Mouse (Mus musculus) limb, embryonic 14.5 days (tissue): ENCODE results near the gene Vamp5. TPM values are rescaled to one million over a fixed set of nuclear protein-coding genes. Genes with fewer than 3 reads are reported as not detected.

ENCODE experiments used
- ATAC-seq: fragments of 200-750 bp; cut with Nextera tagmentation; 2 replicates; pipeline ENCODE4 v1.8.0; 2017; ENCODE audit warnings: low read depth, moderate number of reproducible peaks, moderate TSS enrichment; ENCODE audit not compliant: low FRiP score
- DNase-seq: peaks from one replicate; pipeline ENCODE4 v3.0.0-alpha.2; 2015; ENCODE audit warnings: low spot score
- H3K27ac ChIP-seq: fragments of 300-500 bp; sonication (generic); replicated peaks from 2 replicates; pipeline ENCODE4 v1.5.1; 2014; ENCODE audit warnings: low read depth, mild to moderate bottlenecking, low read length, moderate library complexity, mixed read lengths
- H3K27me3 ChIP-seq: fragments of 300-500 bp; sonication (generic); 2 replicates; pipeline ENCODE4 v1.6.1; 2014; ENCODE audit warnings: low read length, mixed read lengths; ENCODE audit not compliant: control insufficient read depth, insufficient read depth
- H3K36me3 ChIP-seq: fragments of 300-500 bp; sonication (generic); 2 replicates; pipeline ENCODE4 v1.6.1; 2014; ENCODE audit warnings: mild to moderate bottlenecking, low read length, moderate library complexity, mixed read lengths; ENCODE audit not compliant: control insufficient read depth, insufficient read depth
- H3K4me1 ChIP-seq: fragments of 300-500 bp; sonication (generic); 2 replicates; pipeline ENCODE4 v1.6.1; 2014; ENCODE audit warnings: antibody characterized with exemption, low read length, mixed read lengths; ENCODE audit not compliant: control insufficient read depth, insufficient read depth
- H3K4me2 ChIP-seq: fragments of 300-500 bp; sonication (generic); replicated peaks from 2 replicates; pipeline ENCODE4 v1.6.1; 2014; ENCODE audit warnings: low read depth, mild to moderate bottlenecking, low read length, moderate library complexity; ENCODE audit not compliant: severe bottlenecking
- H3K4me3 ChIP-seq: fragments of 300-500 bp; sonication (generic); replicated peaks from 2 replicates; pipeline ENCODE4 v1.5.1; 2014; ENCODE audit warnings: low read length
- H3K9ac ChIP-seq: fragments of 300-500 bp; sonication (generic); 2 replicates; pipeline ENCODE4 v1.6.1; 2014; ENCODE audit warnings: mild to moderate bottlenecking, low read depth, low read length, moderate library complexity; ENCODE audit not compliant: severe bottlenecking
- H3K9me3 ChIP-seq: fragments of 300-500 bp; sonication (generic); 2 replicates; pipeline ENCODE4 v1.6.1; 2016; ENCODE audit warnings: low read length; ENCODE audit not compliant: control insufficient read depth
- POLR2A ChIP-seq: fragments of 200-500 bp; IDR thresholded peaks from 2 replicates; pipeline ENCODE4 v1.8.0; 2012; ENCODE audit warnings: inconsistent platforms, mild to moderate bottlenecking, moderate library complexity, borderline replicate concordance; ENCODE audit not compliant: insufficient read depth, insufficient read length; ENCODE audit errors: extremely low read depth
- WGBS: fragments of 180-500 bp; shearing (Covaris S2); extraction: QIAGEN DNeasy Blood & Tissue Kit; methylation state at CpG from one replicate; pipeline ENCODE4 v1.1.7; 2014; 5-methylcytosine and 5-hydroxymethylcytosine counted together
- polyA plus RNA-seq, 2 experiments: library from polyadenylated mRNA; depleted of rRNA in 1 of 2; stranded (reverse) in 1 of 2; unstranded in 1 of 2; fragments of >200 nt; fragmentation: Nextera tagmentation in 1 of 2; extraction: Ambion mirVana in 1 of 2; gene quantifications; 2 replicates each; pipeline versions ENCODE4 v1.2.1 to v1.2.3; 2012 to 2014

The Vamp5 gene
- polyA plus RNA-seq, 2 experiments, result 16.6 to 24.5 TPM

DNA sequence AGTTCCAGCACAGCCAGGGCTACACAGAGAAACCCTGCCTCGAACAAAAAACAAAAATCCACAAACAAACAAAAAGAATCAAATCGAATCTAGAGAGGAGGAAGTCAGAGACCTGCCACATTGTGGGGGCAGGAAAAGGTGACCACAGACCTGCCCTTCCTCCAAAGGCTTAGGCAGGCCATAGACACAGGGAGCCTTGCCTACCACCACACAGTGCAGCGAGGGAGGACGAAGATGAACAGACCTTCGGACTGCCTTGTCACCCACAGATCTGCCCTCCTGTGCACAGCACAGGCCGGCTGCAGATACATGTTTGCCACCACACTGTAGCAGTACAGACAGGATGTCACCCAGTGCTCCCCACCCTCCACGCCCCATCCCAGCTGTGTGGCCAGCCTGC is 30.2 kb upstream of the Vamp5 start:
- no peak for ATAC-seq
- H3K27me3 ChIP-seq, result no peaks in the 10 kb centered on the region
- H3K27ac ChIP-seq, result no peak overlapping the region
- no peak for TF ChIP-seq POLR2A
- DNase-seq, result no peak
- H3K36me3 ChIP-seq, result peaks cover under 1% of the 10 kb centered on the region; the same call in 1 of the 2 replicates
- no peaks in the 10 kb centered on the region for H3K9me3 ChIP-seq
- 86% methylated on average over 7 of the region's 7 CpGs for WGBS
- no peak overlapping the region for H3K4me2 ChIP-seq
- H3K9ac ChIP-seq, result no peak overlapping the region
- H3K4me1 ChIP-seq, result peaks cover 8% of the 10 kb centered on the region
- H3K4me3 ChIP-seq, result no peak overlapping the region

DNA sequence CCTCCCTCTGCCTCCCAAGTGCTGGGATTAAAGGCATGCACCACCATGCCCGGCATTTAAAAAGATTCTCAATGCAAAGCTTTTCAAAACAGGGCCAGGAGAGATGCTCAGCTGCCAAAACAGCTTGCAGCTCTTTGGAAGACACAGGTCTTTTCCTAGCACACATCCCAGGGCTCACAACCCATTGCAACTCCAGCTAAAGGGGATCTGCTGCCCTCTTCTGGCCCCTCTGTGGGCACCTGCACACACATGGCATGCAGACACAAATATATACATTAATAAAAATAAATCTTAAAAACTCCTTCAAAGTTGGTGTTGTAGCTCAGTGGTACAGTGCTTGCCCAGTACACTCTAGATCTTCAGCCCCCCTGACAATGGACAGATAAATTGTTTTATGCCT is 29.7 kb upstream of the Vamp5 start:
- no peak for TF ChIP-seq POLR2A
- no peak for DNase-seq
- no peak overlapping the region for H3K4me2 ChIP-seq
- no peak overlapping the region for H3K27ac ChIP-seq
- no peak overlapping the region for H3K4me3 ChIP-seq
- no peaks in the 10 kb centered on the region for H3K36me3 ChIP-seq
- 18% methylated on average over 1 of the region's 1 CpGs for WGBS
- H3K9me3 ChIP-seq, result no peaks in the 10 kb centered on the region
- H3K4me1 ChIP-seq, result peaks cover 3% of the 10 kb centered on the region
- no peak for ATAC-seq
- H3K9ac ChIP-seq, result no peak overlapping the region
- no peaks in the 10 kb centered on the region for H3K27me3 ChIP-seq

DNA sequence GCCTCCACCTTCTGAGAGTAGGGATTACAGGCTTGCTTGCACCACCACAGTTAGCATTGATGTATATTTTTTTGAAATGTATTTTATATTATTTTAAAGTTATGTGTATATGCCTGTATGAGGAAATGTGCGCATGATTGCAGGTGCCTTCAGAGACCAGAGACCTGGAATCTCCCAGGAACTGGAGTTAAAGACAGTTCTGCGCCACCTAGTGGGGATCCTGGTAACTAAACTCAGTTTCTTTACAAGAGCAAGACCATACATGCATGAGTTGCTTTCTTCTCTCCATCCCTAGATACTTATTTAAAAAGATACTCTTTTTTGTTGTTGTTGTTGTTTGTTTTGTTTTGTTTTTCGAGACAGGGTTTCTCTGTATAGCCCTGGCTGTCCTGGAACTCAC is 29.3 kb upstream of the Vamp5 start:
- whole genome bisulfite sequencing, result 13% methylated on average over 3 of the region's 3 CpGs
- Histone ChIP-seq H3K9me3 (no peaks in the 10 kb centered on the region), H3K36me3 (no peaks in the 10 kb centered on the region), H3K4me3 (no peak overlapping the region), H3K27ac (no peak overlapping the region), H3K4me1 (no peaks in the 10 kb centered on the region; the same call in 1 of the 2 replicates), H3K9ac (no peak overlapping the region), H3K27me3 (no peaks in the 10 kb centered on the region), H3K4me2 (no peak overlapping the region)
- ATAC-seq (no peak), DNase-seq (peak; percentile 83)
- TF ChIP-seq POLR2A, result no peak

DNA sequence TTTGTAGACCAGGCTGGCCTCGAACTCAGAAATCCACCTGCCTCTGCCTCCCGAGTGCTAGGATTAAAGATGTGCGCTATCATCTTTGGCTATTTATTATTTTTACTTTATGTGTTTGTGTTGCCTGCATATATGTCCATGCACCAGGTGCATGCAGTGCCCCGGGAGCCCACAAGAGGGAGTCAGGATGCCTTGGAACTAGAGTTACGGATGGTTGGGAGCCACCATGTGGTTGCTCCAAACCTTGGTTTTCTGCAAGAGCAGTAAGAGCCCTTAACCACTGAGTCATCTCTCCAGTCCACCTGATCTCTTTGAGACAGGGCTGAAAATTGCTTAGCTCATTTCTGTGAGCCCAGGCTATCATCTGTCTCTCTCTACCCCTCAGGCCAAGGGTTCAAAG is 26.9 kb upstream of the Vamp5 start:
- no peak for TF ChIP-seq POLR2A
- Histone ChIP-seq H3K4me2 (no peak overlapping the region), H3K4me3 (no peak overlapping the region), H3K4me1 (no peaks in the 10 kb centered on the region), H3K27ac (no peak overlapping the region), H3K27me3 (no peaks in the 10 kb centered on the region), H3K9me3 (no peaks in the 10 kb centered on the region), H3K9ac (no peak overlapping the region), H3K36me3 (no peaks in the 10 kb centered on the region)
- peak; percentile 76; the same call in 1 of the 2 replicates for ATAC-seq
- WGBS, result 2% methylated on average over 5 of the region's 5 CpGs
- DNase-seq, result peak; percentile 89

DNA sequence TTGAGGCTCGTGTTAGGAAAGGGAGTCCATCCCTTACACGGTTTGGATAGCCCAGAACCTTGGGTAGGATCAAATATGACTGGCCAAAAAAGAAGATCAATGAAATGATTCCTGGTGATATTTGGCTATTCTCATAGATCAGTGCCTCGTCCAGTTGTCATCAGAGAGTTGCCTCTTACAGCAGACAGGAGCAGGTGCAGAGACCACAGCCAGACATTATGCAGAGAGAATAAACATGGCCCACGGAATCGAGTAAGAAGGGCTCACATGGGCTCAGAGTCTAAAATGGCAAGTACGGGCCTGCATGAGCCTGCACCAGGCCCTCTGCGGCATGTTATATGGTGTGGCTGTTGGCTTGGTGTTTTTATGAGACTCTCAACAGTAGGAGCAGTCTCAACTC is 25.1 kb upstream of the Vamp5 start:
- Histone ChIP-seq H3K4me1 (no peaks in the 10 kb centered on the region), H3K9ac (no peak overlapping the region), H3K27me3 (no peaks in the 10 kb centered on the region), H3K4me2 (no peak overlapping the region), H3K27ac (no peak overlapping the region), H3K4me3 (no peak overlapping the region), H3K9me3 (no peaks in the 10 kb centered on the region), H3K36me3 (no peaks in the 10 kb centered on the region)
- DNase-seq, result no peak
- no peak for ATAC-seq
- 67% methylated on average over 7 of the region's 7 CpGs for WGBS
- TF ChIP-seq POLR2A, result no peak

DNA sequence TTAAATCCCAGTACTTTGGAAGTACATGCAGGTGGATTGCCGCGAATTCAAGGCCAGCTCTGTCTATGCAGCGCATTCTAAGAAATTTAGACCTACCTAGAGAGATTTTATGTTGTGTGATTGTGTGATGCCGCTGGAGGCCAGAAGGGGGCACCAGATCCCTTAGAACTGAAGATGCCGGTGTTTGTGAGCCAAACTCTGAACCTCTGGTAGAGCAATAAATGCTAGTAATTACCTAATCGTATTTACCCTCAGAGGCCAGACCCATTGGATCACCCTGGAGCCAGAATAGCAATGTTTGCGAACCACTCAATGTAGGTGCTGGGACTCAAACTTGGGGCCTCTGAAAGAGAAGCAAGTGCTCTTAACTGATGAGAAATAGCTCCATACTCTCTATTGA is 21.6 kb upstream of the Vamp5 start:
- no peak overlapping the region for H3K9ac ChIP-seq
- no peak for TF ChIP-seq POLR2A
- no peaks in the 10 kb centered on the region for H3K9me3 ChIP-seq
- H3K4me1 ChIP-seq, result no peaks in the 10 kb centered on the region
- H3K4me3 ChIP-seq, result no peak overlapping the region
- ATAC-seq (no peak), DNase-seq (peak; percentile 55)
- WGBS, result 14% methylated on average over 7 of the region's 7 CpGs
- H3K36me3 ChIP-seq, result no peaks in the 10 kb centered on the region
- no peak overlapping the region for H3K4me2 ChIP-seq
- no peak overlapping the region for H3K27ac ChIP-seq
- H3K27me3 ChIP-seq, result no peaks in the 10 kb centered on the region
